Mouse (Mus musculus) natural killer cell, adult 2 months (primary cell): ENCODE data around the gene H13.

Experiments used
- DNase-seq, 2 experiments: peaks; one replicate each; pipeline ENCODE4 v3.0.0; 2022; ENCODE audit warnings: low spot score in 2 of 2

H13 gene

DNA sequence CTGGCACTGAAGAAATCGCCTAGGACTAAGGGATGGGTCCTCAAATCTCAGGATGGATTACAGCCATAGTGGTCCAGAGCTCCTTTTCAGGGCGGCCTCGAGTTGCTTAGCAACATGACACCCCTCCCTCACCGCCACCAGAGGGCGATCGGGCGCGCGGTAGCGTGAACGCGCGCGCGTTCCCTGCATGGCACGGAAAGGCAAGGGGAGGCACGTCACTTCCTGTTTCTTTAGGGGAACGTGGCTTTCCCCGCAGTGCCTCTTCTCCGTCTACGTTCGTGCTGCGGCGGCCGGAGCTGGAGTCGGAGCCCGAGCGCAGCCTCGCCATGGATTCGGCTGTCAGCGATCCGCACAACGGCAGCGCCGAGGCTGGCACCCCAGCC lies at the start of gene H13:
TSS of gene H13 (plus strand) at position 206 of the 383 bp plus-strand sequence.
- peak; percentile 88 to 92 for DNase-seq

DNA sequence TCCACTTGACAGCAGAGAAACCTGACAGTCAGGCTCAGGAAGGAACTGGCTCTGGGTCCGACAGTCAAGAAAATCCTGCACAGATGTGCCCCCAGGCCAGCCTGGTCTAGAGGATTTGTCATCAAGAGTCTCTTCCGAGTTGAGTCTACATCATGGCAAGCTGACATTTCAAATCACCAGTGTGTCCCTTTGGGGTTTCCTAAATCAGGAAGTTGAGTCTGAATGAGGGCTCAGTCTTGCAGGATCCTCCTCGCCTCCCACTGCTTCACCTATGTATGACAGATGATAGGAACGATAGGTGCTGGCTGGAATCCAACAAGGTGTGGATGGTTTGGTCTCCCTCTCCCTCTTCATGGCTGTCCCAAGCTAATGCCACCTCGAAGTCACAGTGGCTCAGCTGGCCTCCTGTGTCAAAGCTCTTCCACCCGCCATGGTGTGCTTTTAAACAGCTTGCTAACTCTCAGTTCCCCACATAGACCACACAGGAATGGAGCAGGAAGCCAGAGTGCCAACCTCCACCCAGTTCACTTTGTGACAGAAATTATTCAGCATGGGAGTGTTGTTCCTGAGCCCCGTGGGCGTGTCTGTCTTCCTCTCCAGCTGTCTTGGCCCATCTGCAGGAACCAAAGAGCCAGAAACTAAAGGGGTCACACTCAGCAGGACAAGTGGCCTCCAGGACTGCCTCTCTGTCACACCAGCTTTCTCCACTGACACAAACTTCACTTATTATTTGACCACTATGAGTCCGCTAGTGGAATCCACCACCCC lies 48.7 kb upstream of the H13 start:
- DNase-seq, result no peak

DNA sequence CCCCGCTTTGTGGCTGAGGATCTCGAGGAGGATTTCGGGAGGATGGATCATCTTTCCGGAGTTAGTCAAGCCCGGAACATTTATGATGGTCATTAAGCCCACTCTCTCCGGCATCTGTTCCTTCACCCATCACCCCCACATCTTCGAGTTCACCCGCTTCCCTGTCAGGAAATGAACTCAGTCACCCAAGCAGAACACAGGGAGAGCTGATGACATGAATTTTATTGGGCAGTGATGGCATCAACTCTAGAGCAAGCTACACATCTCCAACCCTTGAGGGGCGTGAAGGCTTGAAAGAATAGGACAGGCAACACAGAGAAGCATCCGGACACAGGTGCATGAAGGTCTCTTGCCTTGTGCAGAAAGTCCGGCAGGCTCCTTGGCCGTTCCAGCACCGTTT lies 47.1 kb upstream of the H13 start:
- no peak for DNase-seq

GRCm38 (mm10) chr2:152622953-152623352 lies 46.3 kb upstream of the H13 start, which contains the start of gene Defb25:
TSS of gene Defb25 (minus strand) at chr2:152623053.
- no peak for DNase-seq

DNA sequence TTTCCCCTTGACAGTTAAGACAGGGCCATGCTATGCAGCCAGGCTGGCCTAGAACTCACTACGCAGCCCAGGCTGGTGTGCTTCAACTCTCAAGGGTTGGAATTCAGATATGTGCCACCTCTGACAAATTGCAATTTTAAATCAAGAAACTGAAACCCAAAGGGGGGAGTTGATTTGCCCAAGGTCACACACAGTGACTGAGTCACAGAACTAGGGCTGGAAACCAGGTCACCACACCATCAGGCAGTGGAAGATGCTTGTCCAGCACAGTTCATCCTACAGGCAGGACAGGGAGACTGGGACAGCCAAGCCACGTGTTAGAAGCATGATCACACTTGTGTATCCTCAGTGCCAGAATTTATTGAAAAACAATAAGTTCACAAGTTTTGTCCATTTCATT lies 44.7 kb upstream of the H13 start:
- no peak for DNase-seq

DNA sequence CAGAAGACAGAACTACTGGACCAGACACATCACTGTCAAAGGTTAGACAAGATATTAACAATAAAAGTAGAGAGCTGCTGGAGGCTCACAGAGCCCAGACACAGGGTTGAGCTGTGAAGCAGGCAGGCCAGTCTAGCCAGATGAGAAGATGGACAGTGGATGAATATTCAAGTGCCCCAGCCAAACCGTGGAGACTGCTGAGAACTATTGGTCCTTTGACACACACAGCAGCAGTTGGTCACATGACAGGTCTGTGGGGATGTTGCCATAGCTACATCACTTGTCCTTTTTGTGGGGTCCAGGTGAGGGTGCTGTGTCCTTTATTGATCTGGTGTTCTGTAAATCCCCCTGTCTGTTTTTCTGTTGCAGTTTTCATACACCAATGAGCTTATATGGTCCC lies 44.0 kb upstream of the H13 start:
- DNase-seq, result no peak

GRCm38 (mm10) chr2:152626774-152627591 lies 42.3 kb upstream of the H13 start, which contains the start of gene Rem1:
TSS of gene Rem1 (plus strand) at chr2:152626951.
- DNase-seq, result no peak

GRCm38 (mm10) chr2:152628066-152628465 lies 41.2 kb upstream of the H13 start:
- no peak for DNase-seq

GRCm38 (mm10) chr2:152629239-152629638 lies 40.0 kb upstream of the H13 start:
- no peak for DNase-seq

DNA sequence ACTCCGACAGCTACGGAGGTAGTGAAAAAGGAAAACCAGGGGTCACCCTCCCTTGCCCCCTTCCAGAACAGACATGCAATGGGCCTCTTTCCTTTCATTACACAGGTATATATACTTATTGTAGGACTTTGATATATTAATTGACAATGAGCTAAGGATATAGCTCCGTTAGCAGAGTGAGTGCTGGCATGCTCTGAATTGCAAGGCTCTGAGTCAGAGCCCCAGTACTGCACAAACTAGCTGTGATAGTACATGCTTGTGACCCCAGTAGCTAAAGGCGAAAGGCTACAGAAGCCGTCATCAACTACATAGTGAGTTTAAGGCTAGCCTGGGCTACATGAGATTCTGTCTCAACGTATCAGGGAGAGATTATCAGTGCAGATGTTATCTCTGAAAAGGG lies 39.4 kb upstream of the H13 start:
- DNase-seq, result no peak

DNA sequence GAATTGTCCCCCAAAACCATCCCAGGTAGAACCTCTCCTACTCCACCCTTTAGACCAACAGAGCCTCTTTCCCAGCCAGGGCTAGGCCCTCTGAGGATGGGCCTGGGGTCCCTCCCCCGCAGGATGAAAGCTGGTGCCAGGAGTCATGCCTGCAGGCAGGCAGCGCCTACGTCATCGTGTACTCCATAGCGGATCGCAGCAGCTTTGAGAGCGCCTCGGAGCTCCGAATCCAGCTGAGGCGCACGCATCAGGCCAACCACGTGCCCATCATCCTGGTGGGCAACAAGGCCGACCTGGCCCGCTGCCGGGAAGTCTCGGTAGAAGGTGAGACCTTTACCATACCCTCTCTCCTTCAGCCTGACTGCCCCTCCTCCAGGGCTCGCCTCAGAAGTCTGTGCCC lies 35.9 kb upstream of the H13 start:
- no peak for DNase-seq

DNA sequence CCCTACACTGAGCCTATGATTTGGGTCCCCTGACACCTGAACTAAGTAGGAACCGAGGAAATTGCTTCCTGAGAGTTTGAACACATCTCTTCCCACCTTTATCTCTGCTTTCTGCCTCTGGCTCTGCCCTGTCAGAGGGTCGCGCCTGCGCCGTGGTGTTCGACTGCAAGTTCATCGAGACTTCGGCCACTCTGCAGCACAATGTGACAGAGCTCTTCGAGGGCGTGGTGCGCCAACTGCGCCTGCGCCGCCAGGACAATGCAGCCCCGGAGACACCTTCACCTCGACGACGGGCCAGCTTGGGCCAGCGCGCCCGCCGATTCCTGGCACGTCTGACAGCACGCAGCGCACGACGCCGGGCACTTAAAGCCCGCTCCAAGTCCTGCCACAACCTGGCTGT lies 35.0 kb upstream of the H13 start:
- DNase-seq, result no peak

DNA sequence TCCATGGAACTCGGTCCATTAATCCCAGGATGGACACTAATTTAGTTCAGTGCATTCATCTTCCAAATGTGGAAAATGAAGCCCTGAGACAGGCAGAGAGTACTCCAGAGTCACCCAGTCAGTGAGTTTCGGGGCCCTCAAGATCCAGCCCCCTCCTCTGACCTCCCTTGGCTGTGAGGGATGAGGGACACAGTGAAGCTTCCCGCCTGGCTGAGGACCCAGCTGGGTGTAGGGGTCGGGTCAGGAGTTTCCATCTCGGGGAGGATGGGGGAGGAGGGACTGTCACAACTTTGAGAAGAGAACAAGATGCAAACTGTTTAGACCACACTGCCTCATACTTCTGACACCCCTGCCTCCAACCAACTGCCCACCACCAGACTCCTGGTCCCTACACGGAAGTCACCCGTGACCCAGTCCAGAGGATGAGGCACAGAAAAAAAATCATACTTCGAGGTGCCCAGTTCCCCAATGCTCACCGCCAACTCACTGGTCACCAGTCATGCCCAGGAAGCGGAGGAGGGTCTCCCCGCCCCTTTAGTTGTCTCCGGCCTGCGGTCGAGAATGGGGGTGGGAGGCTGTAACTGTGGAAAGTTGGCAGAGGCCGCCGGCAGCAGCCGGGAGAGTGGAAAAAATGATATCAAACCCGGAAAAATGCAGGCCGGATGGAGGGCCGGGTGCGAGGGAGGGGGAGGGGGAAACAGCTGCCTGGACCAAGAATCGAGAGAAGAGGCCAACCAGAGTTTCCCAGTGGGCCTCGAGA lies 32.8 kb upstream of the H13 start:
- DNase-seq, result no peak

DNA sequence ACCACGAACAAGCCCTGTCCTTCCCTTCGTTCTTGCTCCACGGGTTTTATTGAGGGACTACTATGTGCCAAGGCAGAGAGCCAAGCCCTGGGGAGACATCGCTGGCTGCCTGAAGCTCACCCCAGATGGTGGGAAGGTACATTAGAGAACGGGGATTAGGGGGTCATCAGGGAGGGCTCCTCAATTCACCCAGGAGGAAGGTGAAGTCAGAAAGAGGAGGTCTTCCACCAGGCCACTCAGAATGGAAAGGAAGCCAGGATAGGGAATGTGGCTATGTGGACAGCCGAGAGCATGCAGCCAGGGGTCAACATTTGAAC lies 32.3 kb upstream of the H13 start:
- no peak for DNase-seq

GRCm38 (mm10) chr2:152637381-152637780 lies 31.9 kb upstream of the H13 start:
- no peak for DNase-seq

DNA sequence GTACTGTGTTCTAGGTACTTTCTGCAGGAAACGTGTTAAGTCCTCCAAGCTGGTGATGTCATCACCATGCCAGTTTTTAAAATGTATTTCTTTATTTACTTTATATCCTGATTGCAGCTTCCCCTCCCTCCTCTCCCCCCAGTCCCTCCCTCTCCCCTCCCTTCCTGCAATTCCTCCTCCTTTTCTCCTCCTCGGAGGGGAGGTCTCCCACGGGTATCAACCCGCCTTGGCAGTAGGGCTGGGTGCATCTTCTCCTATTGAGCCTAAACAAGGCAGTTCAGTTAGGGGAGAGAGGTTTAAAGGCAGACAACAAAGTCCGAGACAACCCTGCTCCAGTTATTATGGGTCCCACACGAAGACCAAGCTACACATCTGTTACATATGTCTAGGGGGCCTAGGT lies 30.4 kb upstream of the H13 start:
- DNase-seq, result no peak

DNA sequence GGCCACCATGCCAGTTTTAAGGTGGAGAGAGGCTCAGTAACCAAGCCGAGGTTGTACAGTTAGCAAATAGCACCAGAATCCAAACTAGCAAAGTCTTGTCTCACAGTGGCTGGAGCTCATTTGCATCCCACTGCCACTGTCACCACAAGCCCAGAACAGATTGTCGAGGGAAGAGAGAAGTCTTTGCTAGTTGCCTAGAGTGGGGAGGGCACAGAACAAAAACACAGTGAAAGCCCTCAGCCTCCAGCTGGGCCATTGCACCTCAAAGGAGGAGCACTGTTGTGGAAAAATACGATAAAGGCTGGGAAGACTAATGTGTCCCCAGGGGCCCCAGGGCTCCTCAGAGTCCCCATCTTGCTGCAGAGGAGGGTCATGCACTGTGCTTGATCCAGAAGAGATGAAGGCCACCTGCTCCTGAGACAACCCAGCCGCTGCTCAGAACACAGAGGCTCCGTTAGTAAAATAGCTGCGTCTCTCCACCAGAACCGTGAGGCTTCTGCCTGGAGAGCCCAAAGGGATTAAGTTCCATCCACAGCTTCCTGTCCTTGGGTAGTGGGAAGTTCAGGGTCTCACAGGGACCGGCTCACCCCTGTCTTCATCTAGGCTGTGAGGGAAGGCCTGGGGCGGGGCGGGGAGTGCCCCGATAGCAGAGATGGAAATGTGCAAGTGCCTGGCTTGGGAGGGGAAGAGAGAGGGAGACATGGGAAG lies 29.7 kb upstream of the H13 start:
- DNase-seq, result no peak

GRCm38 (mm10) chr2:152652901-152653620 lies 16.2 kb upstream of the H13 start:
- no peak for DNase-seq

DNA sequence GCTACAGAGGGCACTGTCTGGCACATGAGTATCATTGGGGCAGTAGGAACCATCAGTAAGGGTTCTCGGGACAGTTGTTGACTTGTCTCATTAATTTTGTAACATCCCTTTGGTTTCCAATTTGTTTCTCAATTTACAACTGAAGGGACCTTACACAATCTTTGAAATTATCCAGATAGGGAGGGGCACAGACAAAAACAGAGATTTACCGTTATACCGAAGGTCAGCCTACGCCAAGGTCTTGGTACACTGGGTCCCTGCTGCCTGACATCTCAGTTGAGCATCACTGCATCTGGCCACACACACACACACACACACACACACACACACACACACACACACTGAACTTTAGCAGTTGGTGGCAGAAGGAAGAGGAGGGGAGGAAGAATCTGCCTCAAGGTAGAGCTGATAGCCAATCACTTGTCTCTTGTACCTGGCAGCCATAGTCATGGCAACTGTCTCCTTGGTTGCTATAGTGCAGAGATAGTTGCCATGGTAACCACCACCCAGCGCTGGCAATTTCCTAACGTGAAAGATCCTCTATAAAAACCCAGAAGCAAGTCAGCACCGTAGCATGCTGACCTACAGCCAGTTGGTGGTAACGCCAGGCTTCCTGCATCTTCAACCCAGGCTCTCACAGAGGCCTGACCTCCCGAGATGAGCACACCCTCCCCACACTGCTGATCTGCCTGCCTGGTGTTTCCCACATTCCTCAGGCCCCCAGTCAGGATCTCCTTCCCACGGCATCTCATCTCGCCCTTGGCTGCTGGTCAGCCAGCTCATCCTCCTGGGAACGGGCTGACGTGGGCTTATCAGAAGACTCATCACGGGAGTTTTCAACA lies 15.2 kb upstream of the H13 start:
- DNase-seq, result no peak

- no peak for DNase-seq
Measured at GRCm38 (mm10) chr2:152657398-152657797, 11.9 kb upstream of the H13 start.
